In the genomic region with DNA sequence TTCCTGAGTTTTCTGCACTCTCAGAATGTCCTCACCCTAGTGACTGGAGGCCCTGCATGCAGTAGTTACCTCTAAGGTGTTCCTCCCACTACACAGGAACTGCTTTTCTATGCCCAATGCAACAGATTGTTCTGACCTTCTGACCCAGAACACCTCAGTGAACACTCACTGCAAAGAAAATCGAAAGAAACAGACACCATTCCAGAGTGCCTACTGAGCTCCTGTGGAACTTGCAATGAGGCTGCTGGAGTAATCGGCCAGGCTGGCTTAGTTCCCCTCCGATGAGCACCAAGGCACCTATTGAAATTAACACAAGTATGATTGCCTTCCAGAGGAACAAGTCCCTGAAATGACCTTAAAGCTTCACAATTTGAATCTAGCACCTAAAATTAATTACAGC, we compare ENCODE assay signal across 24 mouse cellular contexts. TPM values are rescaled to one million over a fixed set of nuclear protein-coding genes. Genes with fewer than 3 reads are reported as not detected.
"Had no signal": no experiment of that assay in that cellular context is flagged by ENCODE, and none has a peak within 500 bp of the region (broad histone marks: within the 10 kb centered on the region; RNA-seq: fewer than 3 reads in every experiment).

No protein-coding gene starts in this region.

- H3K9me3 ChIP-seq: heart, embryonic 13.5 days; heart, embryonic 15.5 days; hindbrain, embryonic 13.5 days; hindbrain, embryonic 15.5 days; limb, embryonic 13.5 days; limb, embryonic 15.5 days; liver, embryonic 13.5 days; liver, embryonic 15.5 days had no signal

- H3K36me3 ChIP-seq: heart, embryonic 13.5 days; heart, embryonic 15.5 days; hindbrain, embryonic 13.5 days; hindbrain, embryonic 15.5 days; limb, embryonic 15.5 days; liver, embryonic 13.5 days; liver, embryonic 15.5 days had no signal

- H3K9ac ChIP-seq: heart, embryonic 13.5 days; heart, embryonic 15.5 days; hindbrain, embryonic 13.5 days; hindbrain, embryonic 15.5 days; limb, embryonic 13.5 days; limb, embryonic 15.5 days; liver, embryonic 13.5 days; liver, embryonic 15.5 days had no signal

- H3K4me1 ChIP-seq: heart, embryonic 15.5 days; hindbrain, embryonic 13.5 days; hindbrain, embryonic 15.5 days; liver, embryonic 13.5 days; liver, embryonic 15.5 days had no signal

- H3K4me3 ChIP-seq: gastrocnemius, adult 2 months; heart, embryonic 13.5 days; heart, embryonic 15.5 days; hindbrain, embryonic 13.5 days; hindbrain, embryonic 15.5 days; limb, embryonic 13.5 days; limb, embryonic 15.5 days; liver, embryonic 13.5 days; liver, embryonic 15.5 days had no signal

- H3K4me2 ChIP-seq: heart, embryonic 11.5 days; heart, embryonic 13.5 days; heart, embryonic 15.5 days; hindbrain, embryonic 13.5 days; hindbrain, embryonic 15.5 days; limb, embryonic 13.5 days; limb, embryonic 15.5 days; liver, embryonic 11.5 days; liver, embryonic 13.5 days; liver, embryonic 15.5 days had no signal

- H3K27me3 ChIP-seq: heart, embryonic 15.5 days; hindbrain, embryonic 13.5 days; hindbrain, embryonic 15.5 days; limb, embryonic 13.5 days; limb, embryonic 15.5 days; liver, embryonic 13.5 days; liver, embryonic 15.5 days had no signal

- ATAC-seq: hindbrain, postnatal 0 days; intestine, embryonic 16.5 days had no signal

- DNase-seq: gastrocnemius, adult 2 months; gastrocnemius, postnatal 10 days; gastrocnemius, postnatal 25 days; heart, adult 18-20 months; heart, postnatal 14 days; heart, postnatal 36 days; kidney, adult 8-10 months; layer of hippocampus, adult 9-11 months; layer of hippocampus, postnatal 36 days; left cerebral cortex, postnatal 4 days; liver, embryonic 13.5 days; lung, adult 18-20 months had no signal

- H3K27ac ChIP-seq: heart, embryonic 13.5 days; heart, embryonic 15.5 days; hindbrain, embryonic 13.5 days; hindbrain, embryonic 15.5 days; hindbrain, postnatal 0 days; limb, embryonic 13.5 days; limb, embryonic 15.5 days; liver, embryonic 13.5 days; liver, embryonic 15.5 days had no signal

RNA-seq across cellular contexts. Expression of a gene that starts 9.2 kb away (rescaled TPM):
- total RNA-seq: granulocyte monocyte progenitor cell, adult 5-6 weeks had no signal
